Mouse (Mus musculus): ENCODE measurements around the gene Sgf29. TPM values are rescaled to one million over a fixed set of nuclear protein-coding genes. Genes with fewer than 3 reads are reported as not detected.

Sgf29 gene
- polyA plus RNA-seq, 1 experiment from 2014 or later = 22.7 TPM

DNA sequence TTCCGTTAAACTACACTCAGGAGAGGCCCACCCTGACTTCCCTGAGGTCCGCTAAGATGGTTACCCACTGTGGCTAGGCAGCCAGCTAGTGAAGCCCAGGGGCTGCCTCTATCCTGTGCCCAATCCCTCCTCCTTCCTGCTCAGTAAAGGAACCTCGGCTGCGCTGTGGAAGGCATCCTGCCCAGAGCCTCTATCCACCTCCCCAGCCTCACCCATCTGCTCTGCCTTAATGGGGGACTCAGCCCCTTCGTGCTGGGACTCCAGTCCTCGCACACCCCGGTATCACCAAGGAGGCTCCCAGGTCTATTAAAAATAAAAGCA lies 54.6 kb downstream of the Sgf29 start:
- TF ChIP-seq CTCF (IDR thresholded peaks at IDR 0.05; ENCODE audit: low read depth) (no peak), EP300 (IDR thresholded peaks at IDR 0.05; ENCODE audit: low read depth) (no peak)
- Histone ChIP-seq H3K9ac (replicated peaks) (peak overlapping the region; percentile 38), H3K27ac (ENCODE audit: low read depth) (peak overlapping the region; percentile 91), H3K4me3 (ENCODE audit: low read depth, low read length) (peak overlapping the region; percentile 56), H3K4me1 (ENCODE audit: insufficient read depth) (peaks cover 11% of the 10 kb centered on the region), H3K36me3 (replicated peaks; ENCODE audit: insufficient read depth, low read length) (peaks cover 15% of the 10 kb centered on the region), H3K9me3 (ENCODE audit: low read length) (no peaks in the 10 kb centered on the region), H3K4me2 (ENCODE audit: low read depth, low read length) (peak overlapping the region; percentile 70), H3K27me3 (ENCODE audit: insufficient read depth, low read length) (peaks cover 3% of the 10 kb centered on the region)
- DNase-seq (peak; percentile 38), ATAC-seq (no peak)
- WGBS (ENCODE audit: insufficient replicate concordance) = 4% methylated on average over 7 of the region's 7 CpGs

DNA sequence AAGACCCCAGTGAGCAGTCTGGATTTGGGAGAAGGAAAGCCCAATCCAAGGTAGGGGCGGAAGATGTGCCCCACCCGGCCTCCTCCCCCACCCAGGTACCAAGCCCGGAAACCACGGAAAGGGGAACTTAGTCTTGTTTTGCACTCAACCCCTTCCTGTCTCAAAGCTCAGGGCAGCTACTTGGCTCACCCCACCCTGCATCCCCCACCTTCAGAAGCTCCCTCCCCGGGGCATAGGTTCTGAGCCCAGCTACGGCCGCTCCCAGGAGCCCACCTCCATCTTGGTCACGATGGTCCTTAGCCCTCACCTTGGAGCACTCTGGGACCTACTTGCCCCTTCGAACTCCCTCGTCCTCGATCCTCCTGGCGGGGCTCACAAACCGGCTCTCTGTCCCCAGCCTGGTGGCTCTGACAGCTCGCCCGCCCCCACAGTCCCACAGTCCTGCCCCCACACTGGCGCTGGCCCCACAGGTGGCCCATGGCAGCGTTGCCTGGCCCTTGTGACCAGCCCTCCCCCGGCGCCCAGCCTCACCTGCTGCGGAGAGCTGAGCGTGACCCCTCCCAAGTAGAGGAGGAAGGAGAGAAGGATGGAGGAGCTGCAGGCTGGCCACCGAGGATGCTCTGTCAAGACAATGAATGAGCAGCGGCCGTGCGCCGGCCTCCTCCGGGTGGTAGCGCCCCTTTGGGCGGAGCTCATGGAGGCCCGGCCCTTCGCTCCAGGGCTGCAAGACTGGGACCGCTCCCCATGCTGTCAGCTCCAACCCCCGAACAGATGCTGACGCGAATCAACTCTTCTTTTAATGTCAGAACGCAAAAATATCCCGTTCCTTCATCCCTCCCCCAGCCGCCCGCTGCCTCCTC lies 55.2 kb downstream of the Sgf29 start:
- H3K4me1 ChIP-seq (ENCODE audit: insufficient read depth) = peaks cover 11% of the 10 kb centered on the region
- ATAC-seq = peak; percentile 59
- H3K9me3 ChIP-seq (ENCODE audit: low read length) = no peaks in the 10 kb centered on the region
- no peak for TF ChIP-seq EP300 (IDR thresholded peaks at IDR 0.05; ENCODE audit: low read depth)
- no peak; the same call in 1 of the 2 replicates for TF ChIP-seq CTCF (IDR thresholded peaks at IDR 0.05; ENCODE audit: low read depth)
- peaks cover 3% of the 10 kb centered on the region for H3K27me3 ChIP-seq (ENCODE audit: insufficient read depth, low read length)
- peak; percentile 84 for DNase-seq
- H3K4me3 ChIP-seq (ENCODE audit: low read depth, low read length) = peak overlapping the region; percentile 56
- H3K27ac ChIP-seq (ENCODE audit: low read depth) = peak overlapping the region; percentile 91
- H3K36me3 ChIP-seq (replicated peaks; ENCODE audit: insufficient read depth, low read length) = peaks cover 9% of the 10 kb centered on the region
- peak overlapping the region; percentile 68 for H3K9ac ChIP-seq (replicated peaks)
- H3K4me2 ChIP-seq (ENCODE audit: low read depth, low read length) = peak overlapping the region; percentile 70
- 2% methylated on average over 39 of the region's 39 CpGs for WGBS (ENCODE audit: insufficient replicate concordance)

DNA sequence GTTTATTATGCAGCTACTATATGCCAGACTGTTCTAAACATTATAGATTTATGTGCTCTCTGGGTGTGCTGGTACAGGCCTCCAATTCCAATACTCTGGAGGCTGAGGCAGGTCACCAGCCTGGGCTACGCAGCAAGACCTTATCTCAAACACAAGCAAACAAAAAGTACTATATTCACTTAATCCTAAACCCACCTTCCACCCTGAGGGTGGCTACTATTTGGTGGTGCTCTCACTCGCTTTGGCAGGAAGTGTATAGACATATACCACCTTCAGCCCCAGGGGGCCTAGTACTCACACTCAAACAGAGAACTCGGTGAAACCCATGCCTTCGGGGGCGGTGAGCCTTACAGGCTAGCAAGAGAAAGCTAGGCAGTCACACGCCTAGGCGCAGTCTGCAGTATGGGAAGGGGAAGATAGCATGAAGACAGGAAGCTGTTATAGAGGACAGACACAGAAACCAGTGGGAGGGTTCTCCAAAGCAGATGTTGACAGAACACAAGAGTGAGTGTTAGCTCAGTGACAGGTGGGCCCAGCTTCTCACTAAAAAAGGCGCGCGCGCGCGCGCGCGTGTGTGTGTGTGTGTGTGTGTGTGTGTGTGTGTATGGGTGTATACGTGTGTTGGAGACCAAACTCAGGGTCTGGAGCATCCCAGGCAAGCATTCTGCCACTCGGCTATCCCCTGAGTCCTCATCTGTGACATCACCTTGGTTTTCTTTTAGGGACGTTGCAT lies 58.5 kb downstream of the Sgf29 start, which contains the start of gene Coro1a:
Gene Coro1a (minus strand): TSS at position 346 of the 733 bp plus-strand sequence.
- no peak for TF ChIP-seq EP300 (IDR thresholded peaks at IDR 0.05; ENCODE audit: low read depth)
- 0 out of 2 replicates have a peak, but pooled peaks have one; percentile 10 for TF ChIP-seq CTCF (IDR thresholded peaks at IDR 0.05; ENCODE audit: low read depth)
- H3K27ac ChIP-seq (ENCODE audit: low read depth) = peak within 1 kb of the TSS; percentile 45
- no peaks in the 10 kb centered on the region for H3K36me3 ChIP-seq (replicated peaks; ENCODE audit: insufficient read depth, low read length)
- WGBS (ENCODE audit: insufficient replicate concordance) = 45% methylated on average over 19 of the region's 19 CpGs
- peak; percentile 41 for DNase-seq
- peaks cover 3% of the 10 kb centered on the region; the same call in 1 of the 2 replicates for H3K27me3 ChIP-seq (ENCODE audit: insufficient read depth, low read length)
- no peak within 1 kb of the TSS for H3K4me3 ChIP-seq (ENCODE audit: low read depth, low read length)
- H3K4me2 ChIP-seq (ENCODE audit: low read depth, low read length) = peak within 1 kb of the TSS; percentile 10; the same call in 1 of the 2 replicates
- no peaks in the 10 kb centered on the region for H3K9me3 ChIP-seq (ENCODE audit: low read length)
- H3K4me1 ChIP-seq (ENCODE audit: insufficient read depth) = peaks cover 8% of the 10 kb centered on the region
- H3K9ac ChIP-seq (replicated peaks) = no peak within 1 kb of the TSS
- ATAC-seq = peak; percentile 16; the same call in 1 of the 2 replicates

DNA sequence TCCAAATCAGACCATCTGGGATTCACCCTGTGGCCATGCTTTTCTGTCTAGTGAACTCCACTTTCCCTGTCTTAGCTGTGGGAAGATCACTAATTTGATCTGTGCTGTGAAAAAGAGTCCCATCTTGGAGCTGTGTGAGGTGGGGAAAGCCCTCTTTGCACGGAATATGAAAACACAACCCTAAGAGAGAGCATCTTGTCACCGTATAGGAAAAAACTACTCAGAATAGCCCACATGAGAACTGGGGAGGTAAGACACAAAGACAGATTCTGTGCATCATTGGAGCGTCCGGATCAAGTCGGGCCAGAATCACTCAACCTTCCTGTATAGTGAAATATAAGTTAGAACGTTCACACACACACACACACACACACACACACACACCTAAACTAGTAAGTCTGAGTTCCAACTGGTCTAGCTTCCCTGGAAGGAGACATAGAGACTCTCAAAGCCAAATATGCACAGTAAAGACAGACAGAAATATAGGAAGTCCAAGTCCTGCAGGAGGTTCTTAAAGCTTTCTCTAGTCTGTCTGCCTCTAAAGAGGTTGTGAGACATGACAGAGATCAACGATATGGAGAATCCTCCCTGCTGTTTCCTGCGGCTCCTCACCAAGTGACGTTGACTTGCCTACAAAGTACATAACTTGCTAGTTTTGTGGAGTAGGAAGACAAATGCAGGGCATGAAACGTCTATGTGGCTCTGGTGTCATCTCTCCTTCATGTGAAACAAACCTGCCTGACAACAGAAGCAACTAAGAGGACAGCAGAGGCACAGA lies 59.3 kb downstream of the Sgf29 start:
- no peaks in the 10 kb centered on the region for H3K9me3 ChIP-seq (ENCODE audit: low read length)
- H3K4me2 ChIP-seq (ENCODE audit: low read depth, low read length) = peak overlapping the region; percentile 10; the same call in 1 of the 2 replicates
- H3K27me3 ChIP-seq (ENCODE audit: insufficient read depth, low read length) = no peaks in the 10 kb centered on the region; the same call in 1 of the 2 replicates
- no peak for TF ChIP-seq EP300 (IDR thresholded peaks at IDR 0.05; ENCODE audit: low read depth)
- no peak for TF ChIP-seq CTCF (IDR thresholded peaks at IDR 0.05; ENCODE audit: low read depth)
- DNase-seq = no peak
- peaks cover 8% of the 10 kb centered on the region for H3K4me1 ChIP-seq (ENCODE audit: insufficient read depth)
- H3K4me3 ChIP-seq (ENCODE audit: low read depth, low read length) = no peak overlapping the region
- ATAC-seq = no peak
- H3K9ac ChIP-seq (replicated peaks) = no peak overlapping the region
- H3K27ac ChIP-seq (ENCODE audit: low read depth) = peak overlapping the region; percentile 45
- H3K36me3 ChIP-seq (replicated peaks; ENCODE audit: insufficient read depth, low read length) = no peaks in the 10 kb centered on the region
- WGBS (ENCODE audit: insufficient replicate concordance) = 74% methylated on average over 10 of the region's 10 CpGs

DNA sequence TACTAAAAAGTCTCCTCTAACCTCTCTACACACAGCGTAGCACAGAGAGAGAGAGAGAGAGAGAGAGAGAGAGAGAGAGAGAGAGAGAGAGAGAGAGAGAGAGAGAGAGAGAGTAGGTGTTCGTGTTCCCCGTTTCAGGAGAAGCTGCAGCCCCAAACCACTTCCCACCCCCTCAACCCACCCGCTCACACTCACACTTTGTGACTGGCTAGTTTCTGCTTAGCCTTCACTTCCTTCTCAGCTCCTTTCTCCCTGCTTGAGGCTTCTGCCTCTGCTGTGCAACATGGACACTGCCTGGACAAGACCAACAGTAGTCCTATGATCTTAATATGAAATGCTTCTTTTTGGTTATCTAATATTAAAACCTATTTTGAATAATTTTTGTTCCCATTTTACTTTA lies 61.2 kb downstream of the Sgf29 start:
- 35% methylated on average over 4 of the region's 4 CpGs for WGBS (ENCODE audit: insufficient replicate concordance)
- no peak for TF ChIP-seq EP300 (IDR thresholded peaks at IDR 0.05; ENCODE audit: low read depth)
- no peak for TF ChIP-seq CTCF (IDR thresholded peaks at IDR 0.05; ENCODE audit: low read depth)

More for the DNA sequence above, 61.2 kb downstream of the Sgf29 start:
- Histone ChIP-seq H3K9ac (replicated peaks) (no peak overlapping the region), H3K27me3 (ENCODE audit: insufficient read depth, low read length) (no peaks in the 10 kb centered on the region), H3K4me1 (ENCODE audit: insufficient read depth) (no peaks in the 10 kb centered on the region), H3K36me3 (replicated peaks; ENCODE audit: insufficient read depth, low read length) (no peaks in the 10 kb centered on the region), H3K27ac (ENCODE audit: low read depth) (no peak overlapping the region), H3K4me2 (ENCODE audit: low read depth, low read length) (no peak overlapping the region), H3K4me3 (ENCODE audit: low read depth, low read length) (no peak overlapping the region), H3K9me3 (ENCODE audit: low read length) (no peaks in the 10 kb centered on the region)
- ATAC-seq (no peak), DNase-seq (no peak)

Data from liver, postnatal 0 days (tissue).